Mouse (Mus musculus) hematopoietic stem cell, adult 5-6 weeks (primary cell): ENCODE measurements around the gene Aldh8a1. TPM values are rescaled to one million over a fixed set of nuclear protein-coding genes. Genes with fewer than 3 reads are reported as not detected.
A peak's percentile ranks its signal among the peaks of the same experiment; 100 is the strongest.

ENCODE experiments used
- ATAC-seq, 2 experiments: fragments of 125-278 bp in 1 of 2; replicated peaks in 1 of 2; 2 replicates each; pipeline ENCODE4 v1.8.0; 2016 to 2017; ENCODE audit warnings: inconsistent platforms in 2 of 2, mild to moderate bottlenecking in 2 of 2, moderate number of reproducible peaks in 2 of 2, low read depth in 1 of 2, moderate TSS enrichment in 1 of 2; ENCODE audit not compliant: low FRiP score in 2 of 2, poor library complexity in 2 of 2, severe bottlenecking in 2 of 2, insufficient read depth in 1 of 2, low TSS enrichment in 1 of 2
- total RNA-seq: library from RNA; stranded (forward); fragments of 172-1452, 232-1000 nt; gene quantifications from 2 replicates; pipeline ENCODE4 v1.2.3, GENCODE M21; 2017

Aldh8a1 gene
- total RNA-seq, 1 experiment from 2014 or later, result not detected

- no peak for ATAC-seq
These were observed 23.4 kb downstream of the Aldh8a1 start for GRCm38 (mm10) chr10:21400453-21400852.

GRCm38 (mm10) chr10:21401259-21401658, 24.2 kb downstream of the Aldh8a1 start:
- no peak for ATAC-seq

- no peak for ATAC-seq
These were observed 27.7 kb downstream of the Aldh8a1 start for GRCm38 (mm10) chr10:21404822-21405221.

GRCm38 (mm10) chr10:21405707-21406534, 28.8 kb downstream of the Aldh8a1 start:
- ATAC-seq, result no peak

GRCm38 (mm10) chr10:21410711-21411110, 33.6 kb downstream of the Aldh8a1 start:
- no peak for ATAC-seq

- no peak for ATAC-seq
These were observed 34.6 kb downstream of the Aldh8a1 start for GRCm38 (mm10) chr10:21411621-21412205.

- ATAC-seq, result no peak
These were observed 37.9 kb downstream of the Aldh8a1 start for GRCm38 (mm10) chr10:21415031-21415430.

GRCm38 (mm10) chr10:21416184-21416583, 39.1 kb downstream of the Aldh8a1 start:
- no peak for ATAC-seq

- no peak for ATAC-seq
These were observed 42.1 kb downstream of the Aldh8a1 start for GRCm38 (mm10) chr10:21419188-21419587.

- ATAC-seq, result peak in 1 of 2 experiments; percentile 22; a peak in 1 of 4 replicates
These were observed 43.6 kb downstream of the Aldh8a1 start for GRCm38 (mm10) chr10:21420457-21421424.

- no peak for ATAC-seq
These were observed 49.4 kb downstream of the Aldh8a1 start for GRCm38 (mm10) chr10:21426515-21426914.

- ATAC-seq, result no peak
These were observed 50.9 kb downstream of the Aldh8a1 start for GRCm38 (mm10) chr10:21427996-21428395.

GRCm38 (mm10) chr10:21439268-21439667, 62.2 kb downstream of the Aldh8a1 start:
- ATAC-seq, result no peak

- ATAC-seq, result no peak
These were observed 63.9 kb downstream of the Aldh8a1 start for GRCm38 (mm10) chr10:21441020-21441419.

GRCm38 (mm10) chr10:21441690-21442089, 64.6 kb downstream of the Aldh8a1 start:
- ATAC-seq, result no peak

GRCm38 (mm10) chr10:21443646-21444324, 66.7 kb downstream of the Aldh8a1 start:
- ATAC-seq, result no peak

- ATAC-seq, result no peak
These were observed 67.3 kb downstream of the Aldh8a1 start for GRCm38 (mm10) chr10:21444410-21444809.
